Mouse (Mus musculus) cerebellum, adult 2 months (tissue): ENCODE results near the gene Lamb2. TPM values are rescaled to one million over a fixed set of nuclear protein-coding genes. Genes with fewer than 3 reads are reported as not detected.

ENCODE experiments used
- DNase-seq, 2 experiments: peaks; one replicate each; pipeline ENCODE4 v3.0.0; 2021
- H3K27ac ChIP-seq: fragments of 200-500 bp; 2 replicates; pipeline ENCODE4 v1.5.1; 2012; ENCODE audit warnings: low read length, control low read depth, inconsistent platforms; ENCODE audit not compliant: insufficient read depth
- H3K27me3 ChIP-seq: fragments of 200-500 bp; 2 replicates; pipeline ENCODE4 v1.6.1; 2012; ENCODE audit warnings: inconsistent platforms, mild to moderate bottlenecking, low read length, moderate library complexity; ENCODE audit not compliant: control insufficient read depth, insufficient read depth
- H3K4me1 ChIP-seq: fragments of 200-500 bp; 2 replicates; pipeline ENCODE4 v1.6.1; 2011; ENCODE audit warnings: low read length; ENCODE audit not compliant: control insufficient read depth, insufficient read depth
- H3K4me3 ChIP-seq: fragments of 200-500 bp; replicated peaks from 2 replicates; pipeline ENCODE3; 2011; ENCODE audit warnings: mild to moderate bottlenecking, low read depth, low read length, control low read depth; ENCODE audit not compliant: insufficient read depth
- CTCF ChIP-seq: fragments of 200-500 bp; IDR thresholded peaks from 2 replicates; pipeline ENCODE4 v1.5.1; 2011; ENCODE audit warnings: low read depth, mild to moderate bottlenecking, control low read depth, low read length, moderate library complexity, borderline replicate concordance; ENCODE audit not compliant: insufficient read depth
- POLR2A ChIP-seq: fragments of 200-500 bp; IDR thresholded peaks from 2 replicates; pipeline ENCODE4 v1.6.1; 2011; ENCODE audit warnings: low read length, control low read depth, borderline replicate concordance; ENCODE audit not compliant: insufficient read depth
- WGBS: fragments of 180-500 bp; shearing (Covaris S2); methylation state at CpG from one replicate; pipeline ENCODE4 v1.1.7; 2018; 5-methylcytosine and 5-hydroxymethylcytosine counted together
- polyA plus RNA-seq: library from polyadenylated mRNA; depleted of rRNA; stranded (reverse); fragments of >200 nt; gene quantifications from 2 replicates; pipeline ENCODE4 v1.2.3, GENCODE M21; 2012

Gene Lamb2
- polyA plus RNA-seq, 1 experiment = 34.2 TPM

GRCm38 (mm10) chr9:108499231-108499630 is 19.7 kb downstream of the Lamb2 start:
- no peak overlapping the region for H3K4me3 ChIP-seq
- no peaks in the 10 kb centered on the region for H3K4me1 ChIP-seq
- DNase-seq = no peak
- 92% methylated on average over 7 of the region's 7 CpGs for WGBS
- H3K27ac ChIP-seq = no peak overlapping the region
- TF ChIP-seq POLR2A (no peak), CTCF (no peak)
- no peaks in the 10 kb centered on the region for H3K27me3 ChIP-seq

- TF ChIP-seq CTCF = no peak
- TF ChIP-seq POLR2A = no peak
- WGBS = 92% methylated on average over 15 of the region's 15 CpGs
- Histone ChIP-seq H3K4me3 (no peak overlapping the region), H3K27me3 (no peaks in the 10 kb centered on the region), H3K4me1 (no peaks in the 10 kb centered on the region), H3K27ac (no peak overlapping the region)
- DNase-seq = no peak
These were observed 20.4 kb downstream of the Lamb2 start for GRCm38 (mm10) chr9:108499943-108500342.

- Histone ChIP-seq H3K27ac (no peak overlapping the region), H3K4me1 (peaks cover 8% of the 10 kb centered on the region), H3K4me3 (no peak overlapping the region), H3K27me3 (no peaks in the 10 kb centered on the region)
- no peak for TF ChIP-seq CTCF
- 90% methylated on average over 7 of the region's 7 CpGs for WGBS
- no peak for DNase-seq
These were observed 27.4 kb downstream of the Lamb2 start for GRCm38 (mm10) chr9:108506901-108507300.

GRCm38 (mm10) chr9:108507619-108508434 is 28.3 kb downstream of the Lamb2 start, which contains the start of gene Qars:
Gene Qars (plus strand): TSS chr9:108507706.
- Histone ChIP-seq H3K27me3 (no peaks in the 10 kb centered on the region), H3K4me3 (peak within 1 kb of the TSS; percentile 82), H3K27ac (no peak within 1 kb of the TSS), H3K4me1 (peaks cover 8% of the 10 kb centered on the region)
- peak; percentile 94 to 95 for DNase-seq
- TF ChIP-seq CTCF (no peak), POLR2A (peak; percentile 40; the same call in 1 of the 2 replicates)
- under 1% methylated on average over 37 of the region's 37 CpGs for WGBS

- no peak for DNase-seq
- Histone ChIP-seq H3K4me1 (peaks cover 8% of the 10 kb centered on the region), H3K27ac (no peak overlapping the region), H3K4me3 (no peak overlapping the region), H3K27me3 (no peaks in the 10 kb centered on the region)
- WGBS = 87% methylated on average over 7 of the region's 7 CpGs
- no peak for TF ChIP-seq CTCF
- no peak for TF ChIP-seq POLR2A
These were observed 29.2 kb downstream of the Lamb2 start for GRCm38 (mm10) chr9:108508776-108509175.

DNA sequence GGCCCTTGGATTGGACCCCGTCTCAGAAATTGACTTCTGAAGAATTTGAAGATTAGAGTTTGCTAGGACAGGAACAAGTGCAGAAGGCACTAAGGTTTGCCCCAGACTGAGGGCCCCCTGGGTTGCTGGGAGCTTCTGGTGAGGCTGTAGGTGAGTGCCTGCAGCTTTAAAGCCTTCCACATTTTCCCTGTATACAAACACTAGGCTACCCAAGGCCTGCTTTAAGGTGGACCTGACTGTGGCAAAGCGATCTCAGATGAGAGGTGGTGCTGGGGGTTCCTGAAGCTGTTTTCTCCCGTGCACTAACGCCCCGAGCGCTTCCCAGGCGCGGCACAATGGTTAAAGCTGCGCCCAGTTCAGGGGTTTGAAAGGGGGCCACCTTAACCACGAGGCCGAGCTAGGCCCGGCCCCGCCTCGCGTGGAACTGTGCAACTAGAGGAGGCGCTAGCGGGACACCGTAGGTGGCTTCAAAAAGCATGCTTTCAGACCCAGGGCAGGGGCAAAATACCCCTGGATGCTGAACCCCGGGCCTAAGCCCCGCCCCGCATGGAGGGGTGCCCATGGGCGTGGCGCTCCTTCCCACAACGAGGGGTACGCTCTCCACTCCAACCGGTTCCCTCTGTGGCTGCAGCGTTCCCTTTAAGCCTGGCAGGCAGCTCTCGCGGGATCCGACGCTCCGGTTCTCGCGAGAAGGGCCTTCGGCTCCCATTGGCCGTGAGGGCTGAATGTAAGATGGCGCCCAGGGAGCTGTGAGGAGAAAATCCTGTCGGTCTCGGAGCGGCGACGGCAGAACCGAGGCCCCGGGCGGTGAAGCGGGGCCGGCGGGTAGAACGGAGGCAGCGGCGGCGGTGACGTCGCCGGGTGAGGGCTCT is 37.1 kb downstream of the Lamb2 start, which contains the start of gene Qrich1:
Qrich1 (plus strand) TSS at position 427 of the 872 bp plus-strand sequence.
- H3K4me1 ChIP-seq = peaks cover 7% of the 10 kb centered on the region; the same call in 1 of the 2 replicates
- peak; percentile 96 to 97 for DNase-seq
- peak within 1 kb of the TSS; percentile 64 for H3K4me3 ChIP-seq
- TF ChIP-seq CTCF (no peak), POLR2A (peak; percentile 70; the same call in 1 of the 2 replicates)
- peak within 1 kb of the TSS; percentile 89 for H3K27ac ChIP-seq
- H3K27me3 ChIP-seq = no peaks in the 10 kb centered on the region
- 1% methylated on average over 55 of the region's 55 CpGs for WGBS

- peak; percentile 85 to 87 for DNase-seq
- Histone ChIP-seq H3K4me3 (peak overlapping the region; percentile 64), H3K27me3 (no peaks in the 10 kb centered on the region), H3K4me1 (peaks cover 7% of the 10 kb centered on the region; the same call in 1 of the 2 replicates), H3K27ac (peak overlapping the region; percentile 89)
- TF ChIP-seq CTCF (no peak), POLR2A (0 out of 2 replicates have a peak, but pooled peaks have one; percentile 7)
- WGBS = under 1% methylated on average over 88 of the region's 95 CpGs
These were observed 37.9 kb downstream of the Lamb2 start for GRCm38 (mm10) chr9:108517253-108517930.
